Mouse (Mus musculus) E14TG2a.4 (cell line): ENCODE measurements around the gene Pds5a.

Source experiments
- CTCF ChIP-seq: conservative IDR thresholded peaks from 2 replicates; pipeline ENCODE4 v1.5.1; 2014; ENCODE audit warnings: low read length
- POU5F1 ChIP-seq: IDR thresholded peaks from 2 replicates; pipeline ENCODE4 v1.6.1; 2014; ENCODE audit warnings: low read length, borderline replicate concordance

DNA sequence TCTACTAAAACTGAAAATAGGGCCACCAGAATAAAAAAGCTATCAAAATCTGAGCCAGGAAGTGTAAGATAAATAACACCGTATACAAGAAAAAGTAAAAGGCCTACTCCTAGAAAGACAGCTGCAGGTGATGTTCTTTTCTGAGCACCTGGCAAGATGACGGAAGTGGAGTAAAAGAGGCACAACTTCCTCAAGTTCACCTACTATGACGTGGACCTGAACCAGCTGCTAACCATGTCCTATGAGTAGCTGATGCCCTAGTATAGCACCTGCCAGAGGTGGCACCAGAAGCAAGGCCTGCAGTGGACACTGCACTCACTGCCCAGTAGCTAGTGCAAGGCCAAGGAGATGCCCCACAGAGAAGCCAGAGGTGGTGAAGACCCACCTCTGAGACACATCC lies 9.3 kb downstream of the Pds5a start:
- TF ChIP-seq CTCF (no peak), POU5F1 (no peak)
